Mouse (Mus musculus): ENCODE data around the gene Olfr161.
"Not testable (repeated sequence)": the region's sequence is repeated elsewhere in the genome, so short reads cannot be mapped to it uniquely, and the experiment has no call there.

Olfr161 gene

DNA sequence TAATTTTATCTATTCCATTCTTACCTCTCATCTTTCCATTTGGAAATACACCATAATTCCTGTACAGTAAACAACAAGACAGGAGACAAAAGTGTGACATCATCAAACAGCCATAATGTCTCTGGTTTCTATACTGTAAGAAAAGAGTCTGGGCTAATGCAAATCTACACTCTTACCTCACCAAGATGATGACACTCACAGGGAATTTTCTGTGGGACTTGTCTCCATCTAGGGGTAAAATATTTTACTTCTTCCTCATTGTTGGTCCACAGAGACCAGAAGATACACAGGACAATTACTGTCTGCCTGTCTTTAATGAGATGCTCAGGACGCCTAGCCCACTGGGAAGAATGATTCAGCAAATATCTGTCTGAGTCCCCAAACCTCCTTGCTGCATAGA lies at the start of gene Olfr161:
TSS of gene Olfr161 (plus strand) at position 352 of the 400 bp plus-strand sequence.
- DNase-seq (ENCODE audit: low spot score) = no peak

DNA sequence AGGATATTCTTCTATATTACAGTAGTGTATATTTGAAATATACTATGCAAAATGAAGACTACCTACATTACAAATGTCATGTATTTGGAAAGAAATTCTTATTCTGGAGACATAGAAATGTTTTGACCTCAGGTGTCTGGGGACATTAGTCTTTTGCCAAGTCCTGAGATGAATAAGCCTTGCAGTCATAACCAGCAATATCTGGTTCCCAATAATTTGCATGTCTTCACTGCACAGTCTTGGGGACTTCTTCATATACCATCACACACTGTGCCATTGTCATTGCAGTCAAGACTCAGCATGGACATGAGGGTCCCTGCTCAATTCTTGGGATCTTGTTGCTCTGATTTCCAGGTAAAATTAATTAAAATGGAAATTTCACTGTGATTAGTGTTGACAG lies 27.3 kb upstream of the Olfr161 start:
- DNase-seq (ENCODE audit: low spot score) = no peak

DNA sequence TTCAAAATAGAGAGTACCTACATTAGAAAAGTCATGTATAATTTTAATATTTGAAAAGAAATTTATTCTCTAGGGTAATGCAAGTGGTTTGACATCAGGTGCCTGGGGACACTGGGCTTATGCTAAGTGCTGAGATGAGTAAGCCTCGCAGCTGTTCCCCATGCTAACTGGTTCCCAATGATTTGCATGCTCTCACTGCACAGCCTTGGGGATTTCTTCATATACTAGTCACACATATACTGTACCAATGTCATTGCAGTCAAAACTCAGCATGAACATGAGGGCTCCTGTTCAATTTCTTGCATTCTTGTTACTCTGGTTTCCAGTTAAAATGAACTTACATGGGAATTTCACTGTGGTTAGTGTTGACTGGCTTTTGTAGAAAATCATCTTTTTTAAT lies 13.2 kb upstream of the Olfr161 start:
- DNase-seq (ENCODE audit: low spot score) = not testable (repeated sequence)

DNA sequence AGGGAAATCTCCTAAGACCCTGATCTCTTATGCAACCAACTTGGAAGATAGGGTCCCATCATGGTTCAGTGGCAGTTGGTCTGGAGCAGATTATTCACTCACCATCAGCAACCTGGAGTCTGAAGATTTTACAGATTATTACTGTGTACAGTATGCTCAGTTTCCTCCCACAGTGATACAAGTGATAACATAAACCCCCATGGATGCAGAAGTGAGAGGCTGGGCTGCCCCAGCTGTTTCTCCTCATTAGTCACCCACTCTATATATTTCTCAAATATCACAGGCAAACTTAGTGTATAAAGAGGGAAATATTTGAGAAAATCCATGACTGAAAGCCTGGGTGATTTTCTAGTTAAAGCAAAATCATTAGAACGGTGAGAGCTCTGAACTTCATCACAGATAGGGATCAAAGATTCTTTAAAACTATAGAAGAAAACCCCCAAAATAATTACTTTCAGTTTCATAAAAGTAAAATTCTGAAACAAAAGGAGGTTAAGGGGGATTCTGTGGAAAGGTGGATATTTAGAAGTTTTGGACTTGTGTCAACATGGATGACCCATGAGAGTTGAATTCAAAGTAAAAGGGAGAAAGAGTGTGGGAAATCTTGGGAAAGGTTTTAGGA lies 12.5 kb upstream of the Olfr161 start:
- DNase-seq (ENCODE audit: low spot score) = not testable (repeated sequence)

DNA sequence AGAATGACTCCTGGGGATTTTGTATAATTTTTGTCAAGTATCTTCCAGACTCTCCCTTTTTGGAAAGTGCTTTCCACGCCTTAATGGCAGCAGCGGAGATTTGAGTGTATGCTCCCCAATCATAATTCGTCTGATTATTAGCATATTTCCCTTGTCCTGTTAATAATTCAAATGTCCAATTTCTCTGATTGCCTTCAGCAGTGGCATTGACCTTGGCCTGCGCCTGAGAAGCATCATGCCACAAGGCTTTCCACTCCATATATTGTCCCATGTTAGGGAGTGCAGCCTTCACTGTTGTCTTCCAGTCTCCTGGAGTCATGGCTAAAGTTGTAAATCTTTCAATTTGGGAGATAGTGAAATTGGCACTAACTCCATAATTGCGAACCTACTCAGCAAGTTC lies 40.5 kb downstream of the Olfr161 start:
- DNase-seq (ENCODE audit: low spot score) = not testable (repeated sequence)

DNA sequence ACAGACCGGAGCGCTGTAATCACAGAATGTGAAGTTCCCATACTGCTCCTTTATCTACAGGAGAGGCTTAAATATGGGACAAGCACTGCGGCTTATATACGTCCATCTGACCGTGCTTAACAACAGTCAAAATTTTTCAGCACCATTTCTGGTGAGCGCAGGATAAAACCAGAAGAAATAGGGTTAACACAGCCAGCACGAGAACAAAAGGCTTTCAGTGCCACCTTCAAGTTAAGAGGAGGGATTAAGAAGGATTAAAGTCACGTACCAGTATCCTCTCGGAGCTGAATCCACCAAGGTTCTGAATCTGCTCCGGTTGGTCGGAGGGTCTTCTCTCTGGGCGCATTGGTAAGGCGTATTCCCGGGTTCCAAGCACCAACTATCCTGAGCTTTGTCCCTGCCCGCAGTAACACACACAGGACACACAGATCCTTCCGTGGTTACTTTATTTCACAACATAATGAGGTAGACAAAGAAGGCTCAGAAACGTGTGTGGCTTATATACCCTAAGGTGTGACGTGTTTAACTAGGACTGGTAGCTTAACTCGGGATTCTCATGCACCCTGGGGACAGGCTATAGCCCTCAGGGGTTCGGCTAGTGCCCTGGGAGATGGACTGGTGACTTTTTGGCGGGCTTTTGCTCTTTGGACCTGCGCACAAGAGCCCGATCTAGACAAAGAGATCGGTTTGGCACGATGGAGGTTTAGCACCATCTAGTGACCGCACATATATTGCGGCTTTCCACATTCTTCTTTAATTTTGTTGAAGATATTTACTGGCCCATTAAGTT lies 41.9 kb downstream of the Olfr161 start:
- not testable (repeated sequence) for DNase-seq (ENCODE audit: low spot score)

Measured in yolk sac, embryonic 10.5 days (tissue).